Mouse (Mus musculus): Measurements from ENCODE around the gene Trim43b.
"Not testable (repeated sequence)": the region's sequence is repeated elsewhere in the genome, so short reads cannot be mapped to it uniquely, and the experiment has no call there.

Trim43b gene

GRCm38 (mm10) chr9:89092735-89093134 is at the start of gene Trim43b:
Gene Trim43b (minus strand): TSS chr9:89092835.
- DNase-seq (ENCODE audit: low read depth) = not testable (repeated sequence)

GRCm38 (mm10) chr9:89104576-89104975 is 11.9 kb upstream of the Trim43b start:
- DNase-seq (ENCODE audit: low read depth) = not testable (repeated sequence)

GRCm38 (mm10) chr9:89086746-89087145 is 5.9 kb downstream of the Trim43b start:
- DNase-seq (ENCODE audit: low read depth) = not testable (repeated sequence)

- DNase-seq (ENCODE audit: low read depth) = not testable (repeated sequence)
Measured at GRCm38 (mm10) chr9:89079637-89080036, 13.0 kb downstream of the Trim43b start.

- not testable (repeated sequence) for DNase-seq (ENCODE audit: low read depth)
Measured at GRCm38 (mm10) chr9:89076508-89076907, 16.1 kb downstream of the Trim43b start.

GRCm38 (mm10) chr9:89067143-89067501 is 25.5 kb downstream of the Trim43b start:
- not testable (repeated sequence) for DNase-seq (ENCODE audit: low read depth)

GRCm38 (mm10) chr9:89066378-89067142 is 26.1 kb downstream of the Trim43b start:
- DNase-seq (ENCODE audit: low read depth) = not testable (repeated sequence)

Measured in naive thymus-derived CD4-positive, alpha-beta T cell, adult 2 months (primary cell).